ENCODE assay signal across 1 mouse cellular context in genomic region chr19:5842785-5843730, GRCm38 (mm10).
A peak's percentile ranks its signal among the peaks of the same experiment; 100 is the strongest.
TF ChIP-seq lines count a peak whose summit lies in the region.

No protein-coding gene starts in this region.

TF ChIP-seq in CH12.LX, 34 proteins besides CTCF, POLR2A, EP300 and RAD21 (continued from another document):
- TF ChIP-seq RCOR1 (conservative IDR thresholded peaks at IDR 0.05; ENCODE audit: low read depth, low read length) = peak; percentile 54; the same call in 1 of the 2 replicates
- no peak for TF ChIP-seq GABPA (IDR thresholded peaks at IDR 0.05; ENCODE audit: insufficient replicate concordance, low read depth, low read length)
- TF ChIP-seq ZC3H11A (IDR thresholded peaks at IDR 0.05; ENCODE audit: low read depth, low read length) = no peak
- no peak for TF ChIP-seq JUND (conservative IDR thresholded peaks at IDR 0.05; ENCODE audit: low read depth, low read length)
- peak; percentile 60; the same call in 1 of the 2 replicates for TF ChIP-seq MAZ (IDR thresholded peaks at IDR 0.05; ENCODE audit: low read depth, low read length)
- TF ChIP-seq CHD1 (IDR thresholded peaks at IDR 0.05; ENCODE audit: low read depth, low read length) = 0 out of 2 replicates have a peak, but pooled peaks have one; percentile 81
- TF ChIP-seq MYC (IDR thresholded peaks at IDR 0.05; ENCODE audit: low read depth, low read length) = no peak
- peak; percentile 71 for TF ChIP-seq CHD2 (IDR thresholded peaks at IDR 0.05; ENCODE audit: low read length)
- TF ChIP-seq IRF4 (IDR thresholded peaks at IDR 0.05; ENCODE audit: low read depth, low read length) = no peak
- TF ChIP-seq ELF1 (IDR thresholded peaks at IDR 0.05; ENCODE audit: low read depth, low read length) = 0 out of 2 replicates have a peak, but pooled peaks have one; percentile 15
- no peak for TF ChIP-seq PAX5 (IDR thresholded peaks at IDR 0.05; ENCODE audit: low read length)
- TF ChIP-seq KAT2A (IDR thresholded peaks at IDR 0.05; ENCODE audit: insufficient replicate concordance, low read length) = no peak
- TF ChIP-seq HCFC1 (IDR thresholded peaks at IDR 0.05; ENCODE audit: low read depth, low read length) = no peak
